Mouse (Mus musculus) left cerebral cortex, adult 9 months (tissue): ENCODE data around the gene Arid1a.
"Not testable (repeated sequence)": the region's sequence is repeated elsewhere in the genome, so short reads cannot be mapped to it uniquely, and the experiment has no call there.

Experiments used
- DNase-seq, 2 experiments: peaks; one replicate each; pipeline ENCODE4 v3.0.0; 2022; ENCODE audit warnings: low spot score in 2 of 2

Gene Arid1a

GRCm38 (mm10) chr4:133651986-133652385 lies 104.6 kb downstream of the Arid1a start:
- DNase-seq: no peak

GRCm38 (mm10) chr4:133651445-133651844 lies 105.1 kb downstream of the Arid1a start:
- no peak for DNase-seq

DNA sequence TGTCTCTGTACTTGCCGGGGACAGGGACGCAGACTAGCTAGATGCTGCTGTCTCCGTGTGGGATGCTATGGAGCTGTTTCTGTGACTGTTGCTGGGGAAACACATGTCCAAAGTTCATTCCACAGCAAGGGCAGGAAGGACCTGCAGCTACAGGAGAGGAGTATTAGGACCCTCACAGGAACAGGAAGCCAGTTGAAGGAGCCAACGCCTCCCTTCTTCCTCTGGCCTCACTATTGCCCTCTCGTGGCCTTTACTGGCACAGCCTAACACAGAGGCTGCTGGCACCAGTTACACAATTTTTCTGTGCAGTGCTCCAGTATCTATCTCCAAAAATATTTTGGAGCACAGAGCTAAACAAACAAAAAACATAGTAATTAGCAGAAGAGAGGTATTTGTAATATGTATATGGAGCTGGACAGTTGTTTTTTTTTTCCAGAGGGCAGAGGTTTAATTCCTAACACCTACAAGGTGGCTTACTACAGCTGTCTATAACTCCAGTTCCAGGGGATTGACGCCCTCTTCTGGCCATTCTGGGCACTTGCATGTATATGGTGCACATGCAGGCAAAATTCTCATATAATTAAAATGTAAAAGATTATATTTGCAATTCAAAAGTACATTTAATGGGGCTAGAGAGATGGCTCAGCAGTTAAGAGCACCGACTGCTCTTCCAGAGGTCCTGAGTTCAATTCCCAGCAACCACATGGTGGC lies 106.4 kb downstream of the Arid1a start, which contains the start of gene Zdhhc18:
Gene Zdhhc18, minus strand, starts transcription at position 166 of the 711 bp plus-strand sequence.
- DNase-seq: peak in 1 of 2 experiments; percentile 82

GRCm38 (mm10) chr4:133649464-133649863 lies 107.1 kb downstream of the Arid1a start:
- not testable (repeated sequence) for DNase-seq

- no peak for DNase-seq
Observed at GRCm38 (mm10) chr4:133645680-133646079, 110.9 kb downstream of the Arid1a start.

DNA sequence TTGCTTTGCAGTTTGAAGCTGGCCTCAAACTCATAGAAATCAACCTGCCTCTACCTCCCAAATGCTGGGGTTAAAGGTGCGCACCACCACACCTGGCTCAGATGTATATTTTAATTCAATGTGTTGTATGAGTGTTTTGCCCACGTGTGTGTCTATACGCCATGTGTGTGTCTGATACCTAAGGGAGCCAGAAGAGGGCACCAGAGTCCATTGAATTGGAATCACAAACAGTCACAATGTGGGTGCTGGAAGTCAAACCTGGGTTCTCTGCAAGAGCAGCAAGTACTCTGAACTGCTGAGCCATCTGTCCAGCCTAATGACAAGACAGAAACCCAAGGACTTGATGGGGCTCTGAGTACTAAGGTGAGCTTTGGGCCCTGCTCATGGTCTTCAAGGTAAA lies 111.4 kb downstream of the Arid1a start:
- DNase-seq: no peak

- DNase-seq: no peak
Observed at GRCm38 (mm10) chr4:133634043-133634410, 122.5 kb downstream of the Arid1a start.

- DNase-seq: peak in 1 of 2 experiments; percentile 86
Observed at GRCm38 (mm10) chr4:133633332-133634042, 123.1 kb downstream of the Arid1a start.

DNA sequence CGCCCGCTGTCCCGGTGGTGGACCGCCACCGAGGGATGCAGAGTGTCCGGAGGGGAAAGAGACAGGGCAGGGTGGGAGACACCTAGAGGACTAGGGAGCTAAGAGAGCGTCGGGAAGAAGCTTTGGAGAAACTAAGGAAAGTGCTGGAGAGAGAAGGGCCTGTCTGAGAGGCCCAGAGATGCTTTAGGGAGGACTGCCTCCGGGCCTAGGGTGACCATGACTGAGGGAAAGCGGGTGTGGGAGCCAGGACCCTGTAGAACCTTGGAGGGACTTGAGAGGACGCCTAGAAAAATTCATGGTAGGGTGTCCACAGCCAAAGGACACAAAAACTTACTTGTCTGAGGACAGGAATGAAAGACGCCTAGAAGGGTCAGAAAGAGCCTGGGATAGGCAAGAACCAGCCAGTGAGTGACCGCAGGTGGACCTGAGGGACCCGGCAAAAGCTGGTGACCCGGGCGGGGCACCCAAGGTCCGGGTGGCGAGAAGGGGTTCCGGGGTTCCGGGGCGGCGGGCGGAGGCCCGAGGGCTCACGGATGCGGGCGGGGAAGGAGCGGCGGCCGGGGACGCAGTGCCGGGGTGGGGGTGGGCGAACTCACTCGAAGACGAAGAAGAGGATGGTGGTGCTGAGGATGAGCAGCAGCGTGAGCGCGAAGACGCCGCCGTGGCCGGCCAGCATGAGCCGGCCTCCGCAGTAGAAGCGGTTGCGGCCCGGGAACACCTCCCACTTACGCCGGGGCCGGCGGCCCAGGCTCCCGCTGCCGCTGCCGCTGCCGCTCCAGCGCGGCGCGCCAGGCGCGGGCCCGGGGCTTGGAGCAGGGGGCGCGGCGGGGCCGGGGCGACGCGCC lies 123.9 kb downstream of the Arid1a start:
- no peak for DNase-seq

- DNase-seq: no peak
Observed at GRCm38 (mm10) chr4:133631769-133632411, 124.7 kb downstream of the Arid1a start.

DNA sequence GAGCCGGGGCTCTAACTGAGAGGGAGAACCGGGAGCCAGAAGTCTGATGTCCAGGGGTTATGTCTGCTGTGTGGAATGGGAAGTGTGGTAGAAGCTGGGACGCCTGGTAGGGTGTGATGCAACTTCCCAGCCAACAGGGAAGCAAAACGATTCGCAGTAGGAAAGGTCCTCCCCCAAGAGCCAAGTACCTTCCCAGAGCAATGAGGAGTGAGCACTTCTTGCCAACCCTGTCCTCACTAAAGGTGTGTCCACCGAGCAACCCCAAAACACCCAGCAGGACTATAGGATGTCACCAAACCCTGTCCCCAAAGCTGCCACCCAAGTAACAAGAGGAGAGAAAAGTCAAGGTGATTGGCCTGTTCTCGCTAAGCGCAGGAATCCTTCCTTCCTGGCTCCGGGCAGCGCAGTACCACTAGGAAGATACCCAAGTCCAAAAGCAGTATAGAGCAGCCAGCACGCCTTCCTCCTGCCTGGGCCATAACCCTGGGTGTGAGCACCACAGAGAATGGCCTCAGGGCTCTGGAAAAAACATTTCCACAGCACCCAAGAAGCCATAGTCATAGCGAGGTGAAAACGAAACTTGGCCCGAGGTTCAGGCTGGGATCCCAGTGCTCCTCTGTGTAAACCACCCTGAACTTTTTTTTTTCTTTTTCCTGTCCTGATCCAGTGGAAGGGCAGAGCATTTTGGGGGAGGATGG lies 125.3 kb downstream of the Arid1a start:
- DNase-seq: no peak

DNA sequence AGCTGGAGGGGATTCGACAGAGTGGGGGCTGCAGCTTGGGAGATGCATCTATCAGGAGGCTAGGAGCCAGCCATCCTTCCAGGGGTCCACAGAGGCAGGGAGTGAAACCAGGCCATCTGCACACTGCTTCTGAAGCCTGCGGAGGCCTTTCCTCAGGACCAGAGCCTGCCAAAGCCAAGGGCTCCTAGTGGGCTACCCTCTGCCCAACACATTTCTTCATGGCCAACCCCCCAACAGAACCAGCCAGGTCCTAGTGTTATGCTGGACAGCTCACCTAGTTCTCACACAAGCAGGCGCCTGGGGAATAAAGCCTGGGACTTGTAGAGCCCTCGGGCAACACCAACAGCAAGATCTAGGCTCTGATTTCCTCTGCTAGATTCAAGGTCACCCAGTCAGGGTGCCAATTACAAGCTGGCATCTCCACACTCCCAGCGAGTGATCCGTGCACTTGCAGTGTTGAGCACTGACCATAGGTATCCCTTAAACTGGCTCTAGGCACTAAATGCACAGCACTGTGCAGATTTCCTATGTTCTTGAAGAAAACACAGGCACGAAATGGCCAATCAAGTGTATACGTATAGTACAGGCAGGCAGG lies 126.1 kb downstream of the Arid1a start:
- no peak for DNase-seq

DNA sequence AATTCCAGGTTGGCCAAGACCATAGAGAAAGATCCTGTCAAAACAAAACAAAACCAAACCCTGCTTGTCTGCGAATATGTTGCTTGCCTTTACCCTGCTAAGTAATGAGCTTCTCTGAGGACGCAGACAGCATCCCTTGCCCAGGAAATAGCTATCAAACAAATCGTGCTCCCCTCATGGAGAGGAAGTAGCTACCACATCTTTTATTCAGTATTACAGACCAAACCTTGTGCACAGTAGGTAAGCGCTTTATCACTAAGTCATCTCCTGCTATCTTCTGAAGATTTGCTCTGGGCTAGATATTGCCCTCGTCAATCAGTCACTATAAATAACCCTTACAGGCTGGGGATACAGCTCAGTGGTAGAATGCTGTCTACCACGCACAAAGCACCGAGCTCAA lies 127.4 kb downstream of the Arid1a start:
- DNase-seq: no peak
